Mouse (Mus musculus): ENCODE data around the gene Rpl35a. TPM values are rescaled to one million over a fixed set of nuclear protein-coding genes. Genes with fewer than 3 reads are reported as not detected.

The Rpl35a gene
- total RNA-seq (2014; fragmentation: Nextera tagmentation), result 3,504 and 3,720 TPM in 2 replicates
- total RNA-seq (2017), result 2,270 and 2,292 TPM in 2 replicates

- ATAC-seq (replicated peaks; ENCODE audit: poor library complexity, severe bottlenecking), result peak; percentile 89
Measured at GRCm38 (mm10) chr16:33056095-33056785, at the start of gene Rpl35a, which contains the start of gene Iqcg. TSS of gene Rpl35a (plus strand) at chr16:33056453. TSS of gene Iqcg (minus strand) at chr16:33056218.

- no peak for ATAC-seq (replicated peaks; ENCODE audit: poor library complexity, severe bottlenecking)
Measured at GRCm38 (mm10) chr16:33006888-33007287, 49.4 kb upstream of the Rpl35a start.

- ATAC-seq (replicated peaks; ENCODE audit: poor library complexity, severe bottlenecking), result no peak
Measured at GRCm38 (mm10) chr16:33007436-33007835, 48.8 kb upstream of the Rpl35a start.

GRCm38 (mm10) chr16:33010166-33010565, 46.1 kb upstream of the Rpl35a start:
- ATAC-seq (replicated peaks; ENCODE audit: poor library complexity, severe bottlenecking), result no peak

GRCm38 (mm10) chr16:33013801-33014200, 42.5 kb upstream of the Rpl35a start:
- ATAC-seq (replicated peaks; ENCODE audit: poor library complexity, severe bottlenecking), result no peak

GRCm38 (mm10) chr16:33014921-33015320, 41.3 kb upstream of the Rpl35a start:
- no peak for ATAC-seq (replicated peaks; ENCODE audit: poor library complexity, severe bottlenecking)

GRCm38 (mm10) chr16:33015396-33015907, 40.8 kb upstream of the Rpl35a start:
- no peak for ATAC-seq (replicated peaks; ENCODE audit: poor library complexity, severe bottlenecking)

GRCm38 (mm10) chr16:33015986-33016385, 40.3 kb upstream of the Rpl35a start:
- no peak for ATAC-seq (replicated peaks; ENCODE audit: poor library complexity, severe bottlenecking)

- ATAC-seq (replicated peaks; ENCODE audit: poor library complexity, severe bottlenecking), result no peak
Measured at GRCm38 (mm10) chr16:33017677-33018349, 38.4 kb upstream of the Rpl35a start.

GRCm38 (mm10) chr16:33019117-33019770, 37.0 kb upstream of the Rpl35a start:
- no peak for ATAC-seq (replicated peaks; ENCODE audit: poor library complexity, severe bottlenecking)

GRCm38 (mm10) chr16:33021381-33021780, 34.9 kb upstream of the Rpl35a start:
- no peak for ATAC-seq (replicated peaks; ENCODE audit: poor library complexity, severe bottlenecking)

- ATAC-seq (replicated peaks; ENCODE audit: poor library complexity, severe bottlenecking), result peak; percentile 91
Measured at GRCm38 (mm10) chr16:33023750-33024149, 32.5 kb upstream of the Rpl35a start.

- ATAC-seq (replicated peaks; ENCODE audit: poor library complexity, severe bottlenecking), result no peak
Measured at GRCm38 (mm10) chr16:33024456-33025104, 31.7 kb upstream of the Rpl35a start.

- ATAC-seq (replicated peaks; ENCODE audit: poor library complexity, severe bottlenecking), result no peak
Measured at GRCm38 (mm10) chr16:33026357-33026756, 29.9 kb upstream of the Rpl35a start.

GRCm38 (mm10) chr16:33036006-33036405, 20.2 kb upstream of the Rpl35a start:
- ATAC-seq (replicated peaks; ENCODE audit: poor library complexity, severe bottlenecking), result no peak

GRCm38 (mm10) chr16:33042682-33043081, 13.6 kb upstream of the Rpl35a start:
- ATAC-seq (replicated peaks; ENCODE audit: poor library complexity, severe bottlenecking), result no peak

- peak; percentile 73 for ATAC-seq (replicated peaks; ENCODE audit: poor library complexity, severe bottlenecking)
Measured at GRCm38 (mm10) chr16:33043268-33043667, 13.0 kb upstream of the Rpl35a start.

- ATAC-seq (replicated peaks; ENCODE audit: poor library complexity, severe bottlenecking), result no peak
Measured at GRCm38 (mm10) chr16:33048004-33048403, 8.2 kb upstream of the Rpl35a start.

- ATAC-seq (replicated peaks; ENCODE audit: poor library complexity, severe bottlenecking), result no peak
Measured at GRCm38 (mm10) chr16:33048686-33049085, 7.6 kb upstream of the Rpl35a start.

GRCm38 (mm10) chr16:33049809-33050208, 6.4 kb upstream of the Rpl35a start:
- ATAC-seq (replicated peaks; ENCODE audit: poor library complexity, severe bottlenecking), result peak; percentile 30; the same call in 1 of the 2 replicates
